Mouse (Mus musculus) mouse embryonic stem cell (cell line): Measurements from ENCODE around the gene Utrn.

Source experiments
- in situ Hi-C, 2 experiments: fragments of 300-500 bp; cut with MboI; formaldehyde crosslinking; loops; 1 replicate in 1 of 2; 3 replicates in 1 of 2; pipeline ENCODE4 v1.14.3; 2019 to 2020; ENCODE audit warnings: low sequenced_read_pairs in 2 of 2, low pct_unique_long_range_greater_than_20kb in 1 of 2, mixed read lengths in 1 of 2; ENCODE audit not compliant: unreplicated experiment in 1 of 2

Utrn gene

DNA sequence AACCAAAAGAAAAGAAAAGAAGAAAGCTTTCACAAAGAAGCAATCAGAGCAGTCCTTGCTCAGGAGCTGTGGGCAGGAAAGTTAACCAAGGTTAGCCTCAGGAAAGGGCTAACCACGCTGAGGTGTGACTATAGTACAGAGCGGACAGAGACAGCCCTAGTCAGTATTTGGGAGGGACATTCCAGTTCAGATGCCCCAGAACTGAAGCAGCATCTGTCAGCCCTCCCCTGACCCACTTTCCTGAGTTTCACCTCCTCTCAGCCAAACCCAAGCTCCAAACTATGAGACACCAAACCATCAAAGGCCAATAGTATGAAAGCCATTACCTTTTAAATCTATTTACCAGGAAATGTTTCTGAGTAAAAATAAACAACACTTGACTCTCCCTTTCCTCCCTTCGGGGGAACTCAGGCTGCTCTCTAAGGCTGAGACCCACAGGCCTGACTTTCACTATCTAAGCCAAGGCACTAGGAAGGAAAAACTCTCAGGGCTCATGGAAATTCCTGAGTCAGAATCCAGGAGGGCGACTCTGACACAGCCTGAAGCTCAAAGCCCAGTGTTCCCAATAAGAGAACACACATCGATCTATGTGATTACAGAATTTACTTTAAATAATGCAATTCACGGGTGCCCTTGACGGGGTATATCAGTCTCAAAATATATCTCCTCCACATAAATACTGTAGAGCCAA is 18.2 kb downstream of the Utrn start:
- in situ Hi-C loops, result no loop called here

DNA sequence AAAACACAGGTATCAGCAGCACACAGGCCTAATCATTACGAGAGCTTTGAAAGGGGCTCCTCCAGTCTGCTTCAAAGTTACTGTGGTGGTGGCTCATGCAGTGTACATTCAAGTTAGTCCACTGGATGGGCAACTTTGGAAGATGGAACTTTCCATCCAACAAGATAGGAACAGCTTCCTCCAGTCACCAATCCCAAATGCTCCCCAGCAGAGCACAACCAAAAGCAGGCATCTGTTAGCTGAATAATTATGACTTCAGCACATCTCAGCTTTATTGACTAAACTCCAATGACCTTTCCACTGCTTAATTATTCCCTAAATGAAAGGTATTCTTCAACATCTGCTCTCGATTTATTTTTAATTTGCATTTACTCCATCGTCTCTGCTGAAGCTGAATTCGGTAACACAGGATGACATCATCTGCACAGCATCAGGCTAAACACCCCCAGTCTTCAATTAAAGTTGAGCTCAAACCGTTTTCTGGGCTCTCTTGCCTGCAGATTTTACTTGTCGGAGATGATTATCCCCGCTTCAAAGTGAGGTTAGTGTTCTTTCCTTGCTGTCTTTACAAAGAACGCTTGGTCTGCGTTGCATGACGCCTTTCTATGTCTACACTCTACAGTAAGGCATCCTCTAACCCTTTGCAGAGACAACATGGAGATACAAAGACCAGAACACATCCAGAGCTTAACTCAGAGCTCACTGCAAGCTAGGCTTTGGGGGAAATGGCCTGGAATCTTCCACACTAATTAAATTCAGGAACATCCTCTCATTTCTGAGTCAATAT is 20.6 kb downstream of the Utrn start:
- in situ Hi-C loops, result no loop called here

DNA sequence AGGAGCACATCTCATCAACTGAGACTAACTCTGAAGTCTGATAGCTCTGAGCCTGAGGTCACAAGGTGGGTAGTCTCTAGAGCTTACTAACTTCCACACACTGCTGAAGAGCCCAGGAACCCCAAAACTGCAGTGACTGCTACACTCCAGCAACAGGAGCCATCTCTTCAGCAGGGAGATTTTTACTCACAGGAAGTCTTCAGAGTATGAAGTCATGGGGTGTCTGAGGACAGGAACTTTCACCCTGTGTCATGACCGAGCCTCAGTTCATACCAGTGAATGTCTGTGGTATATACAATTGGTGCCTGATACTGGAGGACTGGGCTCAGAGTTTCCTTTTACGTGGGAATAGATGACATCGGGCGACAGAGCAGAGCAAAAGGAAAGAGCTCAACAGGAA is 26.6 kb downstream of the Utrn start:
- in situ Hi-C loops, result no loop called here

DNA sequence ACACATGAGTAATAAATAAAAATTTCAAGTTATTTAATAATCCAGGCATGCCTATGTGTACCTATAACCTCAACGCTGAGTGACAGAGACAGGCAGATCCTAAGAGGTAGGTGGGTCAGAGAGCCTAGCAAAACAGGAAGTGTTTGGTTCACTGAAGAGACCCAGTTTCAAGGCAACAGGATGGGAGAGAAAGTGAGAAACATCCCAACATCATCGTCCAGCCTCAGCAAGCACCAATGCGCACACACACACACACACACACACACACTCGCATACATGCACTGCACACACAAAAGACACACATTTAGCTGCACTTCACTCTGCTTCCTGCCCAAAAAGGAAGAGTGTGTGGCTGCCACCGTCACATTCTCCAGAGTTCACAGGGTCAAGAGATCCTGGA is 27.7 kb downstream of the Utrn start:
- in situ Hi-C loops, result no loop called here

DNA sequence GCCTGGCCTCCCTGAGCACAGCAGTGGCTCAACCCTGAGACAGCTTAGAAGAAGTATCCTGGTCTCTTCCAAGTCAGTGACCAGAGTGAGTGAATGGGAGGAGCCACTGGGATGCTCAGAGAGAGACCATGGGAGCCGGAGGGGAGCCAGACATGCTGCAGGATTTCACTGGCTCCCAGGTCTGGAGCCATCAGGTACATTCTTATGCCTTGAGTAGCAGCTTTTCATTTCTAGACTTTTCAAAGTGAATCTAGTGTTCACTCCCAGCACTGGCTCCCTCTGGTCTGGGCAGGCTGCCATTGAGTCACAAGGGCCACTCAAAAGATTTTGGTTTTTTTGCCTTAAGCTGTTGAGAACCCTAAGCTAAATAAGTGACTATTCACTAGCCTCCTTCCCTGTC is 31.5 kb downstream of the Utrn start:
- in situ Hi-C loops, result no loop called here

DNA sequence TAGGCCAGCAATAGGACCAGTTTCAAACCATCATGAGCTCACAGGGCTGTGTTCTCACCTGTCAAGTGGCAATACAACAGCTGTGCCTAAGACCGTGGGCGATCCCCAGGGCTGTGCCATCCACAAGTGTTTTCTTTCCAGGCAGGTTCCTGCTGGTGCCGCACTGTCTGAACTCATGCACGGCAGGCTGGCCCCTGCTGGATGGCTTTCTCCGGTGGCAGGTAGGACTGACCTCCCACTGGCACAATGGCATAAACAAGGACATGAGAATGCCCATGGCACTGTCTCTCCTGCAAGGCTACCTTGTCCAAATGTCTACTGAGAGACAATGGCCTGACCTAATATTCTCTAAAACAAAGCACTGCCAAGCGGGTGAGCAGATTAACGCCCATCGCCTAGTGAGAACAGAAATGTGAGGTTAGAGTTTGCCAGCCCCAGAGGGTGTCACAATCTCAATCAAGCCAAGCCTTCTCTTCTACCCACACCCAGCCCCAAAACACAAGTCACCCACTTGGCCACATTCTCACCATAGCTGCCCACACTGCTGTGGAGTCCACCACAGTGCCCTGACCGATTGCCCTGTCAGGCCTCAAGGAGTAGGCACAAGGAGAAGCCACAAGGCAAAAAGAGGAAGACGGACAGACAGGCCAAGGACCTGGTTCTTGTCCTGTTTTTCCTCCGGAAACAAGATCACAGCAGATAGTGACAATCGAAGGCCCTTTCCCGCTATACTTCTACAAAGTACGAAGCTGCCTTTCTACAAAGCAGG is 32.9 kb downstream of the Utrn start:
- in situ Hi-C loops, result no loop called here

DNA sequence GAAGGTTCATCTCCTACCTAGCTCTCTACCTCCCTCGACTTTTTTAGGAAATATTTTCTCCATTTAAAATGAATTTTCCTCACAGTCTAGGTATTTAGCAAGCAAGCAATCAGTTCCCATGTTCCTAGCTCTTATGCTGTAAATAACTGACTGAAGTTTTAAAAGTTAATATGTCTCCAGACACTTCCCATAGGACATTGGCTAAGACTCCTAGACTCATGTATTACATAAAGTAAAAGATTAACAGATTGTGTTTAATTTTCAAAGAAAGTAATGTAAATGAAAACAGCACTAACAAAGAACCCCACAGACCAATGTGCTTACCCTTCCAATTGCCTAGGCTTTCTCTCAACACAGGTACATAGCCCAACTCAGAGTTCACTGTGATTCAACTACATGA is 35.0 kb downstream of the Utrn start:
- in situ Hi-C loops, result no loop called here

DNA sequence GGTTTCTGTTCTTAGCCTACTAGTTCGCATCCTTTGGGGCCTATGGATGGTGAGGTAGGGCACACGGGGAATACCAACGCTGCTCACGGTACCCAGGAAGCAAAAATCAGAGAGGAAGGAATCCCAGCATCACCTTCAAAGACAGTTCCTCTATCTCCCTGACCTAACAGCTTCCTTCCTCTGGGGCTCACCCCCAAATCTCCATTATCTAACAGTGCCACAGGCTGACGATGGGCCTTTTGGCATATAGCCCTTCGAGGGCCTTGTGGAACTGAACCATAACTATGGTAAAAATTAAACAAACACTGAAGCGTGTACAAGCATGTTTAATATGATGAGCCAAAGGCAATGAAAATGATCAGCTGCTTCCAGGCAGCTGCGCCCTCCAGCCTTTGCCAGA is 37.0 kb downstream of the Utrn start:
- in situ Hi-C loops, result no loop called here

DNA sequence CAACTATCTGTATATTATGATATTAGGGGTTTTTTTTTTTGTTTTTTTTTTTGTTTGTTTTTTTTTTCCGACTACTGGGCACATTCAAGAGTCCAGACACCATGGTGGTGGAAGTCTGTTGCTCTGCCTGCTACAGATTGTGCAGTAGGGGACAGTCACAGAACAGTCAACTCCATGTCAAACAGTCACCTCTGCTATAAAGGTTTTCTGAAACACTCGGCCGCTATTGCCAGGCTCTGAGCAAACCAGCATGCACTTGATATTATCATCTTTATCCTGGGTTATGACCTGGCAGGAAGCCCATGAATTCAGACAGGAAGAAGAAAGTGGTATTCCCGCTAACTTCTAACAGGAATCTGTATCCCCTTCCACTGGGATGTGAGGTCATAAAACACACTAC is 41.4 kb downstream of the Utrn start:
- in situ Hi-C loops, result no loop called here

DNA sequence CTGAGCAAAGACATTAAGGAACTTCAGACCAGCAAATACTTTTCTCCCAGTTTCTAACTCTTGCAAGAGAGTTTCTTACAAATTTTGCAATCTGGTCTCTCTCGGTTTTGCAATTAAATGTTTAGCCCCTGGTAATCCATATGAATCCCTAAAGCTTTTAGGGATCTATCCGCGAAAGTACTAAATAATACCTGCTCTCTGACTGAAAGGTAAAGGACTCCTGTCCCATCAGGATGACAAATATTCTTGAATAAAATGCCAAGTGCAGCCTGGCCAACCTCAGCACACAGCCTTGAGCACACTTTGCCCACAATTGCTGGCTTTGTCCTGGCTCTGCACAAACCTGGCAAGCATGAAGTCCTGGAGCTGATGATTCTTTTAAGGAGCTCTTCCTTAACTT is 41.9 kb downstream of the Utrn start:
- in situ Hi-C loops, result no loop called here

DNA sequence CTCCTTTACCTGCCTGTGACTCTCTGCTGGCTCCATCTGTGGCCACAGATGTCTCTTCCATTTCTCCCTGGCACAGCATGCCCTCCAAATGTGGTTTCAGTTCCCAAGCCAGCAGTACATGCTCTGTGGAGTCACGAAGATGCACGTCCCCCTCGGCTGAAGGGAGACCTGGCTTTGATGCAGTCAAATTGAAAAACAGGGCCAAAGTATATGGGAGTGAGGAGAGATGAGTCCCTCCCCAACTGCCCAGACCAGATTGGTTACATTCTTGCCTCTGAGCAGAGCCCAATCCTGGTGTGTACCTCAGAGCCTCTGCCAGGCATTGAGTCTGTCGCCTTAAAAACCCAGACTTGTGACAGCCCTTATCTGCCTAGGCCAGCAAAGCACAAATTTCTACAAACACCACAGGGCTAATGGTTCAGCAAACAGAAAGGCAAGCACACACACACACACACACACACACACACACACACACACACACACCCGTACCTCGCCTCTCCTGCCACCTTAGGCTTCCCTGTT is 42.3 kb downstream of the Utrn start:
- in situ Hi-C loops, result no loop called here

DNA sequence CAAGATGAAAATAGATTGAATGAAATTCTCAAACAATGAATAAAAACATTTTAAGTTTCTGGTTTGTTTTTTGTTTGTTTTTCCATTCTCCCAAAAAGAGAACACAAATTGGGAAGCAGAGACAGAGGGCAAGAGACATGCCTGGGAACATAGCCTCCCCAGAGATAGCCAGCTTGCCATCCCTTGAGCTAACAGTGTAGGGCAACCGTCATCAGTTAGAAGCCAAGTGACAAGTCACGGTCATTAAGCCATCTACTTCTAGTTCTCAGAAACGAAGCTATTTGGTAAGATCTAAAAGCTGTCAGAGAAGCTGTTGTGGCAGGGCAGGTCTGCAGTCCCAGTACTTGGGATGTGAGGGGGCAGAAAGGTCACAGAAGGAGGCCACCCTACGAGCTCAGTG is 44.8 kb downstream of the Utrn start:
- in situ Hi-C loops, result no loop called here

DNA sequence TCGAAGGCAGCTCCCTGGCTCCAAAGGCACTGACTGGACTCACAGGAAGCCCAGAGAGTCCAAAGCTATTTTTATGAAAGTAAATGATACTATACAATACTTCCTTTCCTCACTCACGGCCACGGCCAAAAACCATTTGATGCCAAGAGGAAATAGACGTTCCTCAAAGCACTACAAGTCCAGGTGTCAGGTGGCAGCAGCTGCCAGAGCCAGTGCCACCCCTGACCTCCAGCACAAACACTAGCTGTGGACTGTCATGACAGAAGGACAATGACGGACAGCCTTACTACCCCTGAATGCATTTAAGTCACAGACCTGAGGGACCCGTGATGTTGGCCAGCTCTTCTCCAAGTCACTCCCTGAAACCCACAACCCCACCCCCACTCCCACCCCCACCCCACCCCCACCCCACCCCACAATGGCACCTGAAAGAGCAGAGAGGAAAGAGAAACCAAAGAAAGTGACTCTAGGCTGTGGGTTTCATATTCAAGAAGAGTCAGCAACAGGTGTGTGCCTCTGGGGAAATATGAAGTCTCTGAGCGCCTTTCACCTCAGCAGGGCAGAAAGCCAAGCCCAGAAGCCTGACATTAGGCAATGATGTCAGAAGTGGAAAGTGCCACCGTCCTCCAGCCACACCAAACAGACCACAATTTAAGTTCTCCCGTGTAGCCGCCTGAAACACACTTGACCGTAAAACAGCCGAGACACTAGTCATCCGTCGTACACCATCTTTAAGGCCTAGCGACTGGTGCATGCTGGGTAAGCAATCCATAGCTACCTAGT is 45.5 kb downstream of the Utrn start:
- in situ Hi-C loops, result no loop called here

DNA sequence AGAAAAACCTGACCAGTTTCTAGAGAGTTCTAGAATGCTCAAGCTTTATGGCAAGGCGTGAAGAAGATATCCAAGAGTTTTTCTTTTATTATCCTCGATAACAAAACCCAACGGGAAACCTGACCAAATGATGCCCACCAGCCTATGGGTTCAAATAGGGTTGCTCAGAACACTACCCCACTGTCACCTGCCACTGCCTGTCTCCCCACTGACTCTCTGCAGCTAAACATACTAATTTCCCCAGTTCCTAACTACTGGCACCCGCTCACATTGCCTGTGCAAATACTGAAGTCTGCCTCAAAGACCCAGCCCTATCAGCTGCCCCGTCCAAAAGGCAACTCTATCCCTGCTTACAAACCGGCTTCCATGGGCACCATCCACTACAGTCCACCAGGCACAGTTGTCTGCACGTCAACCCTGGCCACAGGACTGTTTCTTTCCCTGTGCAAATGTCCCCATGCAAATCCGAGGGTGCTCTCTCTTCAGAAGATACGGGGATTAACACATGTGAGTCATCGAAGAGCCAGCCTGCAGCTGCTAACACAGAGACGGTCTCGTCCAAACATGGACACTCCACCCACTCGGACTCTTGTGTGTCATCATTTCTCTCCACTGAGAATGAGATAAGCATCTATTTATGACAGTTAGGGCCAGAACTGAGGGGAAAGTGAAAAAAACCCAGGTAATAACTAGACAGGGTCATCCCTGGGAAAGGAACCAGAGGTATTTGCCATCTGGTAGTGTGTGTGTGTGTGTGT is 48.0 kb downstream of the Utrn start:
- in situ Hi-C loops, result no loop called here

DNA sequence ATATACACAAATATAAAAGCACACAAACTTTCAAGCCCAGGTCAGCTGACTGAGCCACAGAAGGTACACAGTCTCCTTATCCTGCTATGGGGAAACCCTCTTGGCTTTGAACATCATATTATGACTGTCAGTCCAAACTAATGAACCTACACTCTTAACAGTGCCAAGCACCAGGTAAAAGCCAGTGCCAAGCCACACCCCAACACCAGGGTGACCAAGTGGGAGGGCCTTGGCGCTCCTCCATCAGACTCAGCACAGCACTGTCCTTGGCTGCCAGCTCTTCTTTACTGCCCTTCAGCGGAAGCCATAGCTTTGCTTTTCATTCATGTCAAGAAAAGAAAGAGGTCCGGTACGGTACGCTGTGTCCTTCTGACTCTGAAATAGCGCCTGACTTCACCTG is 51.8 kb downstream of the Utrn start:
- in situ Hi-C loops, result no loop called here

DNA sequence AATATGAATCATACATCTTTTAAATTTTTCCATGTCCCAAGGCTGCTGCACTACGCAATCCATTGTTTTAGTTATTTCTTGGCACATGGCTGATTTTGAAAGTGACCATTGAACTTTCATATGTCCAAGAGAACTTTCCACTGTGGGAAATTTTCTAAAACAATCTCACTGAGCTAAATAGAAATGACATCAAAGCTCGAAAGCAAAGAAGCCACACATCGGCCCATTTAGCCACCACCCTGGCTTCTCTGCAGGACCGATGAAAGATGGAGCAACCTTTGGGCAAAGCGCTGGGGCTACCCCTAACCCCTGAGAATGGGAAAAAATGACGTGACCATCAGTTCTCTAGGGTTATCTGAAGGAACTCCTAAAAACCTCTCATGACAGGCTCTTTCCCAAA is 52.6 kb downstream of the Utrn start:
- in situ Hi-C loops, result no loop called here

DNA sequence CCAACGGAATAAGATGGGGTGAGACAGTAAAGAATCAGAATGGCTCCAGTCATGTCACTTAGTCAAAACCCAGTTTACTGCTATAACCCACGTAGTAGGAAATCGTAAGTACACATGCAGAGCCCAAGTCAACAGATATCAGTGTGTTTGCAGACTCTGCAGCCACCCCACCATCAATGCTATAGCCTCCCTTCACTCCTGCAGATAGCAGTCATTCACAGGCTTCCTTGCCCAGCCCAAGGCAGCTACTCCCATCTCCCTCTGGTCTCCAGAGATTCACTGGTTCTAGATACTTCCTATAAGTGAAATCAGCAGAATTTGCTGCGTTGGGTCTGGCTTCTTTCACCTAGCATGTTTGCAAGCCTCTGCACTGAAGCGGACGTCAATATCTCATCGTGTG is 54.8 kb downstream of the Utrn start:
- in situ Hi-C loops, result no loop called here

DNA sequence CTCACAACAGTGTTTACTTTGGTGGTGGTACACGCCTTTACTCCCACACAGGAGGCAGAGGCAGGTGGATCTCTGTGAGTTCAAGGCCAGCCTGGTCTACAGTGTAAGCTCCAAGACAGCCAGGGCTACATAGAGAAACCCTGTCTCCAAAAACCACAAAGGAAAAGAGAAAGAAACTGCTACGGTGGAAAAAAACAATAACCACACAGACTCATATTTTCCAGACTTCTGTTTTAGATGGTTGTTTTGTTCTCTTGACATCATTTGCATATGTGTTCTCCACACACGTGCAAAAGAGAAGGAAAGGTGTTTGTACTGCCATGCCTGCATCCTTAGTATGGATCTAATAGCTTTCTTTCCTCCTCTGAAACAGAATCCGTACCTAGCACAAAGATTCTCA is 55.3 kb downstream of the Utrn start:
- in situ Hi-C loops, result no loop called here
